Mouse (Mus musculus) 3T3-L1 (cell line): ENCODE results near the gene Vkorc1.

Experiments used
- DNase-seq: peaks from one replicate; pipeline ENCODE4 v3.0.0-alpha.2; 2015; ENCODE audit warnings: low read depth, low spot score

The Vkorc1 gene

GRCm38 (mm10) chr7:127876467-127877348, 18.7 kb downstream of the Vkorc1 start, which contains the start of gene Zfp668:
Gene Zfp668, minus strand, starts transcription at chr7:127876828.
- peak; percentile 92 for DNase-seq

- DNase-seq = peak; percentile 75
Observed at GRCm38 (mm10) chr7:127876041-127876466, 19.4 kb downstream of the Vkorc1 start, which contains the start of gene Zfp646. Gene Zfp646, plus strand, starts transcription at chr7:127876221.

DNA sequence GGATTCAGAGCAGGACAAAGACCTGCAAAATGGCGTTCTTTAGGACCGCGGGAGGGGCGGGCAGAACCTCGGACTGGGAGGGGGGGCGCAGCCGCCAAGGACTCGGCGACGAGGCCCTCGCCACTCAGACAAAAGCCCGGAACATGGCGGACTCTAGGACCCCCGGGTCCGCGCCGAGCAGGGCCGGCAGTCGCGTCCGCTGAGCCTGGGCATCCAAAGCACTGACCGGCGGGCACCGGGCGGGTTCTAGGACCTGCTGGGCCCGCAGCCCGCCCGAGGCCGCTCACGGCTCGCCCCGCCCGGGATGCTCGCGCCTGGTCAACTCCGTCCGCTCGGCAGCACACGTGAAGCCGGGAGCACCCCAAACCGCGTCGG, 19.8 kb downstream of the Vkorc1 start:
- DNase-seq = peak; percentile 79

GRCm38 (mm10) chr7:127874812-127875626, 20.4 kb downstream of the Vkorc1 start:
- no peak for DNase-seq

DNA sequence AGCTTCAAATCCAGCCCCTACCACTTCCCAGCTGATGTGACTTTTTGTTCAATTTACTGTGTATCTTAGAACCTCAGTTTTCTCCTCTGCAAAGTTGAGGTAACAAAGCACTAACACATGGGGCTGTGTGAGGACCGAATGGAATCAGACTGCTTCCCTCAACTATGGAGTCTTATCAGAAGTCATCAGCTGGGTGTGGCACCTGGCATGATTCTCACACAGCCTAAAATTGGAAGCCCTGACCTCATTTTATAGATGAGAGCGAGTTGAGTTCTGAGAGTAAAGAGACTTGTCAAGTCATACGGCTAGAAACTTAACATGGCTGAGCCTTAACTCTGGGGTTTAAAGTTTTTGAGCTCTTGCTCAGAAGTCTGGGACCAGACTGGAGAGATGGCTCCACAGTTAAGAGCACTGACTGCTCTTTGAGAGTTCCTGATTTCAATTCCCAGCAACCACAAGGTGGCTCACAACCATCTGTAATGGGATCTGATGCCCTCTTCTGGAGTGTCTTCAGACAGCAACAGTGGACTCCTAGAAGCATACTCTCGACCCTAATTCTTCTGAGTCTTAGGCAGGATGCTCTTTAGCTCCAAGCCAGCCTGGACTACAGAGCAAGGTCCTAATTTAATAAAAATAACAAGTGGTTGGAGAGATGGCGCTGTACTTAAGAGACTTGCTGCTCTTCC, 25.1 kb downstream of the Vkorc1 start:
- DNase-seq = peak; percentile 30

- DNase-seq = peak; percentile 60
Observed at GRCm38 (mm10) chr7:127869149-127869810, 26.1 kb downstream of the Vkorc1 start.

DNA sequence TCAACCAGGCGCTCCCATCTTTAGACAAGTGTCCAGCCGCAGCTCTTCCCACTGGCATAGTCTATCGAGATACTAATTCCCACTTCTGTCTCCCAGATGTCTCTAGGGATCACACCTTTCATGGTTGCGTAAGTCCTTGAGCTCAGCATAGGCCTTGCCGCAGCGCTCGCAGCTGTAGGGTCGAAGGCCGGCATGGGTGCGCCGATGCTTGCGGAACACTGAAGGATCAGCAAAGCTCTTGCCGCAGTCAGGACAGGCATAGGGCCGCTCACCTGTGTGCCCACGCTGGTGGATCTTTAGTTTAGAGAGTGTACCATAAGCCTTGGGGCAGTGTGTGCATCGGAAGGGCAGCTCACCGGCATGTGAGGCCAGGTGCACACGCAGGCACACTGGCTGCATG, 27.8 kb downstream of the Vkorc1 start:
- DNase-seq = no peak

GRCm38 (mm10) chr7:127866434-127866833, 29.0 kb downstream of the Vkorc1 start:
- no peak for DNase-seq

DNA sequence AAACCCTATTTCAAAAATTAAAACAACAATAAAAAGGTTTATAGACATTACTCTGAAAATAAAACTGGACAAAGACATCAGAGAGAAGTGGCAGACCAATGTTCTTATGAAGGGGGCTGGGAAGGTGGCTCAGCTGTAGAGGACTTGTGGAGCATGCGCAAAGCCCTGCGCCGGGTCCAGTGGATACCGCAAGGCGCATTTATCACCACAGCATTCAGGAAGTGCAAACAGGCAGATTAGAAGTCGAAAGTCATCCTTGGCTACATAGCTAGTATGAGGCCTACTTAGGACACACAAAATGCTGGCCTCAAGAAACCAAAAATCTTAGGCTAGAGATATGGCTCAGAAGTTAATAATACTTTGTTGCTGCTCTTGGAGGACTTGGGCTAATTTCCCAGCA, 37.2 kb downstream of the Vkorc1 start:
- DNase-seq = no peak

DNA sequence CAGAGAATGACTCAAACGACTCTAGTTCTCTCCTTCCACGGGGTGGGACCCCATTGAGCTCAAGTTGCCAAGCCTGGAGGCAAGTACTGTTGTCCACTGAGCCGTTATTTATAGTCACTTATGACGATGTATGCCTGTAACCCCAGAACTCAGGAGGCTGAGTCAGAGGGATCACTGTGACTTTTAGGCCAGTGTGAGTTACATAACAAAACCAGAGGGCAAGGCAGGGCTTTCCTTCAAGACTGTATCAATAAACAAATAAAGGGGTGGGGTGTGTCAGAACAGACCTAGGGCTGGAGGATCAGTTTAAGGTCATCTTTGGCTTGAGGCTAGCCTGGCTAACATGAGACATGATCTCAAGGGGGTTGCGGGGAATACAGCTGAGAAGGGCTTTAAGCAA, 44.5 kb downstream of the Vkorc1 start:
- DNase-seq = peak; percentile 88

DNA sequence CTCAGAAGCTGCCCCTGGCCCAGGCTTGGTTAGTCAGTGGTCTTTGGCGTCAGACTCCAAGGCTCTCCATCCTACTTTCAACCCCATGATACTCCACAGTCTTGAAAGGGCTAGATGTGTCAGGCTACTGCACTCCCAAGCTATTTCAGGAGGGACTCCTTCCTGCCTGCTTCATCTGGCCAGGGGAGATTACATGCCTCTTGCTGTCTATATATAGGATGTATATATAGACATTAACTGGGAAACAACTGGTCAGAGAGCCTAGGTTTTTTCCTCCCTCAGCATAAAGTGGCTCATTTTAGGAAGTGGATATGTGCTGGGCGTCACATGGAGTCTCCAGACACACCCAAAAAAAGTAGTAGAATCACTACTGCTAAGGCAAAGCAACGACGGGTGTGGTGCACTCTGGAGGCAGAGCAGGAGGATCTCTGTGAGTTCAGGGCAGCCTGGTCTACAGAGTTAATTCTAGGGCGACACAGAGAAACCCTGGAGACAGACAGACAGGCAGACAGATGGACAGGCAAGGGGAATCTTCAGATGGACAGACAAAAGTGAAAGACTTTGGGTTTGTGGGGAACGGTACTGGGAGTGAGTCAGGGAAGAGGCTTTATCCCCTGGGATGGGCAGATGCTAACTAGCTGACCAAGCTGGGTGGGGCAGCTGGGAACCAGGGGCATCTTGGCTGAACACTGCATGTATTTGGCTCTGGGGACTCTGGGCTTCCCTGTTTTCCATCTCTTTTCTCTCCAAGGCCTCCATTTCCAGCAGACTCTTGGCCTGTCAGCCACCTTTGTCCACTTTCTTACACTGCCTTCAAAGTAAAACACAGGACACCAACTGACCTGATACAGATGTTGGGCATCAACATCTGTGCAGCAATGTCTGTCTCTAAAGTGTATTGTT, 45.2 kb downstream of the Vkorc1 start:
- peak; percentile 78 for DNase-seq
